Mouse (Mus musculus): ENCODE data around the gene Cdh4.

Cdh4 gene

GRCm38 (mm10) chr2:179746491-179746890, 304.3 kb downstream of the Cdh4 start:
- no peak for DNase-seq

- DNase-seq, result no peak
Observed at GRCm38 (mm10) chr2:179749399-179749798, 307.2 kb downstream of the Cdh4 start.

GRCm38 (mm10) chr2:179753811-179754210, 311.6 kb downstream of the Cdh4 start:
- DNase-seq, result no peak

GRCm38 (mm10) chr2:179754776-179755175, 312.5 kb downstream of the Cdh4 start:
- no peak for DNase-seq

- no peak for DNase-seq
Observed at GRCm38 (mm10) chr2:179761718-179762441, 319.6 kb downstream of the Cdh4 start.

- no peak for DNase-seq
Observed at GRCm38 (mm10) chr2:179762521-179763305, 320.5 kb downstream of the Cdh4 start.

- DNase-seq, result no peak
Observed at GRCm38 (mm10) chr2:179764460-179764859, 322.2 kb downstream of the Cdh4 start.

- DNase-seq, result peak; percentile 14
Observed at GRCm38 (mm10) chr2:179766664-179767526, 324.7 kb downstream of the Cdh4 start.

- DNase-seq, result no peak
Observed at GRCm38 (mm10) chr2:179767527-179767849, 325.3 kb downstream of the Cdh4 start.

- DNase-seq, result peak; percentile 89
Observed at GRCm38 (mm10) chr2:179769137-179769536, 326.9 kb downstream of the Cdh4 start.

- DNase-seq, result no peak
Observed at GRCm38 (mm10) chr2:179769943-179770342, 327.7 kb downstream of the Cdh4 start.

GRCm38 (mm10) chr2:179774440-179775110, 332.3 kb downstream of the Cdh4 start:
- peak; percentile 55 for DNase-seq

- DNase-seq, result peak; percentile 34
Observed at GRCm38 (mm10) chr2:179775999-179776705, 333.9 kb downstream of the Cdh4 start.

GRCm38 (mm10) chr2:179779266-179779665, 337.0 kb downstream of the Cdh4 start:
- DNase-seq, result no peak

GRCm38 (mm10) chr2:179780961-179781360, 338.7 kb downstream of the Cdh4 start:
- no peak for DNase-seq

- no peak for DNase-seq
Observed at GRCm38 (mm10) chr2:179787256-179787655, 345.0 kb downstream of the Cdh4 start.

GRCm38 (mm10) chr2:179787797-179788196, 345.6 kb downstream of the Cdh4 start:
- DNase-seq, result no peak

- DNase-seq, result no peak
Observed at GRCm38 (mm10) chr2:179790684-179791083, 348.5 kb downstream of the Cdh4 start.

GRCm38 (mm10) chr2:179792426-179793133, 350.3 kb downstream of the Cdh4 start:
- DNase-seq, result no peak

GRCm38 (mm10) chr2:179794354-179794753, 352.1 kb downstream of the Cdh4 start:
- no peak for DNase-seq

GRCm38 (mm10) chr2:179795452-179795851, 353.2 kb downstream of the Cdh4 start:
- no peak for DNase-seq

Data from lung, postnatal 10 days (tissue).